Mouse (Mus musculus): ENCODE measurements around the gene Prkn.

Gene Prkn

DNA sequence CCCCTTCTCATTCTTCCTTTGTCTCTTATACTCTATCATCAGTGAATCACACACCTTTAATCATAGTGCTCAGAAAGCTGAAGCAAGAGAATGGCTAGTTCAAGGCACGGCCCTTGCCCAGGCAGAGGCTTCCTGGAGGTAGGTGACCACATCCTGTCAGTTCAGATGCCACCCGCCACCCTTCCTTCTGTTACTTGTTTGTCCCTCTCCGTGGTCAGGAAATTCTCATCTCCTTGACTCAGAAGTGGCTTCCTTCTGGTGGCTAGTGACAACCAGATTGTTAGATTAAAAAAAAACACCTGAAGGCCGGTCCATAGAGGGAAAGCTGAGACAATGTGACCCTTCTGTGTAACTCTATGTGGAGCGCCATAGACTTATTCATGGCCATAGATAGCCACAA, 710.4 kb downstream of the Prkn start:
- DNase-seq, result no peak

DNA sequence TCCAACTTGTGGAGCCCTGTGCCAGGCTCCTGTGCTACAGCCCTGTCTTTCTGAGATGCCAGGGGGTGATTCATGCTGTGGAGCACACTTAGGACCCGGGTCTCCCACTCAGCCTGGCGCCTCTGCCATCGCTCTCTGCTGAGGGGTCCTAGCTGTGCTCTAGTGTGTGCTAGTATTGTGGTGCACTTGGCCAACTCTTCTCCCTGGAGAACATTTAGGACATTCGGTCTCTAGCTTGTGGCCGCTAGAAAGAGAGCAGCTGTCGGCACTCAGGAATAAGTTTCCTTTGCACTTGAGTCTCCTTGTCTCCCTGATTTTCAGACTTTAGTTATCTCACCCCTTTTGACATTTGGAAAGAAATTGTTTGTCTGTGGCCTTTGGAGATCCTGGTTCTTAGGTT, 725.5 kb downstream of the Prkn start:
- no peak for DNase-seq

DNA sequence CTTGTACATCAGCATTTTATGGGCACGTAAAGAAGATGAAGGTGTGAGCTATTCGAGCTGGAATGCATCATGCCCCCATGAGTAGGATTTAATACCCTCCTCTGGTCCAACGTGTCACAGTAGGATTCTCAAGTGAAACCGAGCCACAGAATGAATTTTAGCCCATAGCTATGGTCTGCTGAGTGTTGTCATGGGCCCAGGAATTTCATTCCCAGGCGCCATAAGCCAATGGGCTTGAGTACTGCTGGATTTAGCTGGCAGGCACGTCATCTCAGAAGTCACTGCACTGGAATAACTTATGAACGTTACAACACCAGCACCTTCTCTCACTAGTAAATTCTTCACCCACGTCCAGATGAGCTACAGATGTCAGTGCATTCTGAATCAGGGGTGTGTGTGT, 730.2 kb downstream of the Prkn start:
- DNase-seq, result no peak

DNA sequence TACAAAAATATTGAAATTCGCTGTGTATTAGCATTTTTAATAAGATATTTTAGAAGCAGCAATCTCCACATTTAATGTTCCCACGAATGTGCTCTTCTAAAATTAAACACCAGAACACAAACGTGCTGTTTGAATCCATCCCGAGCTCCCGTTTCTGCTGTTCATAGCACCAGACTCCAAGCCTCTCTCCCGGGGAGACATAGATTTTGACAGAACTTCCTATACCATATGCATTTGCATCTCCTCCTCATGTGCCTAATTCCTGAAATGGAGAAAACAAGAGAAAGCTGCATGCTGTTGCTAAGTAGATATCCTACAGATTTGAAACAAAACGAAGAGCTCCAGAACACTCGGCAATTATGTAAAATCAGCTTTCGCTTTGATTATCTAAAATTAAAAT, 733.5 kb downstream of the Prkn start:
- DNase-seq, result no peak

DNA sequence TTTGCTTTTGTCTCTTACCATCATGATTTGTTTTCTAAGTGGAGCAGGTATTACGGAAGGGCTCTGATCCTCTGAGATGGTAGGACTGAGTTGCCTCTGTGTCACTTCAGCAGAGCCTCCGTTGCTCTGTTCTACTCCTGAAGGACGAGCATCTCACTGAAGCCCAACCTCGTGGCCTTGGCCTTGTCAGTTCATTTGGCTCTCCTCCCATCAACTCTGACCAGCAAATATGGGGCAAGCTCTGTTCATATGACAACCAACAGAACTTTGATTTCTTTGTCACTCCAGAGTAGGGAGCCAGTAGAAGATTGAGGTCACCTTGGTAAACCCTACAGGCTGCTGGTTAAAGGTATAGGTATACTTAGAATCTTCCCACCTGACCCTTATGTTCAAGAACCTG, 745.3 kb downstream of the Prkn start:
- no peak for DNase-seq

DNA sequence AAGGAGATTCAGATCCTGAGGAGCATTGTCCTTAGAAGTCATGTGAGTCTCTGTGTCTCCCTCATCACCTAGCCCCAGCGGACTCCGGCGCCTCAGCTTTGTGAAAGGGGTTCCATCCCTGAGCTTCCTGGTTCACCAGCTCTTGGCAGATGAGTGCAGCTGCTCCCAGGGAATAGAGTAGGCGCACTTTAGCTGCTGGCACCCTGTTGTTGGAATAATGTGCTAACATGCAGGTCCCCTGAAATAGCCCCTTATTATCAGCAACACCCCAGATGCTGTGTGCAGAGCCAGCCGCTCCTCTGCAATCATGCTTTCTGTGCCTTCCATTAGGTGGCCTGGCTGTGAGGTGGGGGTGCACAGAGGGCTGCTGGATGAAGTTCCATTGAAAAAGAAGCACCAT, 767.7 kb downstream of the Prkn start:
- no peak for DNase-seq

DNA sequence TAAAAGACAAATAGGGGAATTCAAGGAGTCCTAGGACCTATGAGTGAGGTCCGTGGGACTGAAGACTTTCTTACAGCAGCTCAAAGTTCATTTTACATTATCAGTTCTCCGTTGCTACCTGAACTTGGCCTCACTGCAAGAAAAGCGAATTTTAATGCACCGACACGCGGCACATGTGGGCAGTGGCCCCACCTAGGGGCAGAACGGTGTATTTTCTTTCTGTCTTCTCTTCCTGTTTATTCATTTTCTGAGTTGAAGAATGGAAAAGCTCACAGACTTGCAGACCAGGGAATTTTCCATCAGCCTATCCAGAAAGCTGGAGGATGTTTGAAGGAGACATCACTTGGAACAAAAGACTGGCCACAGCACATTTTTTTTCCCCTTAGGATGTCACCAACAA, 771.3 kb downstream of the Prkn start:
- peak; percentile 25 for DNase-seq

DNA sequence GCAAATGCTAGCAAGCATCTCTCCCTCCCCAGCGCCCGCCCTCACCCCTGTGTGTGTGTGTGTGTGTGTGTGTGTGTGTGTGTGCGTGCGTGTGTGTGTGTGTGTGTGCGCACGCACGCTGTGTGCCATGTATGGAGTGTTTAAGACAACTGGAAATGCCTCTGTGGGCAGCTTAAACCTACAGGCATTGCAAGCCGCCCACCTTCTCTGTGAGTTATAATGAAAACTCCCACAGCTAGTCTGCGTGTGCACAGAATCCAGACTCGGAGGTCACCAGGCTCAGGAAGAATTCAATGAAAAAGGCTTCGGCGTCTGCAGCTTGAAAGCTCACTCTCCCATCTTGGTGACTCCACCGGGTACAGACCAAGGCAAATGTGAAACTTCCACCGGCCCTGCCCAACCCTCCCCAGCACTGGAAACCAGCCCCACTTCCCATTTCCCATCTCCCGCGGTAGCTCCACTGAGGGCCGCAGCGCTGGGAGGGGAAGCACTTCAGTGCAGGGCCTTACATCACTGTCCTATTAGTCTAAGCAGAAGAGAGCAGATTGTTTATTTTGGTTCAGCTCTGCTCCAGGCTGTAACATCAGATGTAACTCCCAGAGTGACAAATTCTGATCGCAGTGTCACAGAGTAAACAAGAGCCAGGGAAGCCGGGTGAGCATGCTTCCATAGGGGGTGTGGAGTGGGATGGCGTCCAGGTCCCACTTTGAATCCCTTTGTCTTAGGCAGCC, 772.8 kb downstream of the Prkn start:
- no peak for DNase-seq

DNA sequence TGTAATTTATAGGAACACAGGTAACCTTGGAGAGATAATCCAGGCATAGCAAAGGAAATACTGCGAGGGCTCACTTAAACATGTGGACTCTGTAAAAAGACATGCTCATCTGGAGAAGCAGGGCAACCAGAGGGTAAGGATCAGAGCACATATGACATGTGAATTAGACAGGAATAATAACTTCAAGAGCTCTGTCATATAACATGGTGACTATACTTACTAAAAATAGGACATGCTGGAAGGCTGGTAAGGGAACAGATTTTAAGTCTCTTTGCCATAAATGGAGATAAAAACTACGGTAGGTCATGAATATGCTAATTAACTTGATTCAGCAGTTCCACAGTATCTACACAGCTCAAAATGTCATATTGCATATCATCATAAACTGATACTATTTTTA, 777.4 kb downstream of the Prkn start:
- DNase-seq, result no peak

DNA sequence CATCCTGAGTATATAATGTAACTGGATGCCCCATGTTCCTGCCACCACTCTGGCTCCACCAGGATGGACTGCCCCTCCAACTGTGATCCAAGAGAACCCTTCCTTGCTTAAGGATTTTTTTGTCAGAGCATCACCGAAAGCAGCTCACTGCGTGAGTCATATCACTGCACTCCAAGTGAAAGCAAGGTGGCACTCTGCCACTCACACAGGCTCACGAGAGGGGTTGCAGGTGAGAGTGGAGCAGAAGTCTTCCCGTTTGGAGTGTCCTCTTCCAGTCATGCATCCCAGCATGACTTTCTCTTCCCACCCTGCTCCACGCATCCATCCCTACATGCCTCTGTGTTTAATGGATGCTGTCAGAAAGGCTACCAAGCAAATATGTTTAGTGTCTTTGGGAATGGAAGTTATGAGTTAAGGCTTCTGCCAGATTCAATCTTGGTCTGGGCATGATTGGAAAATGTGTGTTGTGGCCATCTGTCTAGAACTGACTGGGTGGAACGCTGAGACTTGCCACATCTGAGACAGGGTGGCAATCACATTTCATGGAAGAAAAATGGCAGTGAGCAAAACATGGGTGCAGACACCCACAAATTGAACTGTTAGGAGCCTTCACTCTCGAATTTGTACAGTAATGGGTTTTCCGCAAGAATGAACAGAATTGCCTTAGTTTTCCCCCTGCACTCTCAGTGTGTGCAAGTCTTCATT, 778.9 kb downstream of the Prkn start:
- DNase-seq, result no peak

DNA sequence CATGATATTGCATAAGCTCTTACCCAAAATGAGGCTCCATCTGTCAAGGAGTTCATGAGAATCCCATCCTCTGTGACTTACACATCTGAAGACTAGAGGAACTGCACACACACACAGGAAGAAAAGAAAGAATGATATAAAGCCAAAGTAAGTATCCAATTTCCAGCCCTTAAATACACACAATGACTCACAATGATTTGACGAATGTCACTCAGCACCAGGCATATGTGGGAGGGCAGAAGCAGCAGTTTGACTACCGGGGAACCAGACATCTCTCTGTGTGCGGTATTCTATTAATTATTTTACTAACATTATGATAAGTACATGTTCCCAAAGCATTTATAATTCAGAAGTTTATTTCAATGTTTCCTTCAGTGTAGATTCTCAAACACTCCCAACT, 780.6 kb downstream of the Prkn start:
- no peak for DNase-seq

DNA sequence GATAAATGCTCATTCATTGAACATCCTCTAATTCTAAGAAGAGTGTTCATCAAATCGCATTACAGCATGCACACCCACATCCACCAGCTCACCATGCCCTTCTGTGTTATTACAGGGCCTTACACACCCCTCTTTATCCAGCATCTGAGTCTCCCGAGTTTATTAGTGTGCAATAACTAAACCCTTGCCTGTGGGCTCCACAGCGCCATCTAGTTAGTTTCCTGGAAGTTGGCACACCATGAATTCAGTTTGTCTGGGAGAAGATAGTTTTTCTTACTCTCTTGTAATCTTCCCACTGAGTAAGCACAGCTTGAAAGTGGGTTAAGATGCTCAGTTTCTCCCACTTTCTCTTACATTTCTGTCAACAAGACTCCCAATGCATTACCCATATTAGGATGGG, 781.3 kb downstream of the Prkn start:
- DNase-seq, result no peak

DNA sequence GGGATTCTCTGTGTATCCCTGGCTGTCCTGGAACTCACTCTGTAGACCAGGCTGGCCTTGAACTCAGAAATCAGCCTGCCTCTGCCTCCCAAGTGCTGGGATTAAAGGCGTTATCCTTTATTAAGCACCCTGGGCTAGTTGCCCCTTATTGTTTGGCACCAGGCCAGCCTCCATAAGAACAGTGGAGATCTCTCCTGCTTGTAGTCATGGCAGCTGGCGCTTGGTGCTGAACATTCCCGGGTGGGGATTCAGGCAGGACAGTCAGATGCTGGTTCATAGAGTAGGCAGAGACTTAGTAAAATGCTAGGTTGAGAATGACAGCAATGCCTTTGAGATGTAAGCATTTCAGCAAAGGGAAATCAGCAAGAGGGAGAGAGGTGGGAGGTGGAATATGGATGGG, 786.1 kb downstream of the Prkn start:
- DNase-seq, result no peak

DNA sequence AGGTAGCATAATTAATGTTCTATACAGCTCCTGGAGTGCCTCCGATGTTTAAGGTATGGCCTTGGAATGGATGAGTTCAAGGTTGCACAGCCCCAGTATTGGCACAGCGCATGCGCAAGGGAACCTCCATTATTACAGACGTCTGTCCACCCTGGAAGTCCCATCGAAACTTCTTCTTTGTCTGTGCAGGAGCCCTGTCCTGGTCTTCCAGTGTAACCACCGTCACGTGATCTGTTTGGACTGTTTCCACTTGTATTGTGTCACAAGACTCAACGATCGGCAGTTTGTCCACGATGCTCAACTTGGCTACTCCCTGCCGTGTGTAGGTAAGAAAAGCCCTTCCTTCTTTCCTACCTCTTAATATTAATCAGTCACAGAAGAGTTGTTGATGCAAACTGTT, 794.9 kb downstream of the Prkn start:
- no peak for DNase-seq

DNA sequence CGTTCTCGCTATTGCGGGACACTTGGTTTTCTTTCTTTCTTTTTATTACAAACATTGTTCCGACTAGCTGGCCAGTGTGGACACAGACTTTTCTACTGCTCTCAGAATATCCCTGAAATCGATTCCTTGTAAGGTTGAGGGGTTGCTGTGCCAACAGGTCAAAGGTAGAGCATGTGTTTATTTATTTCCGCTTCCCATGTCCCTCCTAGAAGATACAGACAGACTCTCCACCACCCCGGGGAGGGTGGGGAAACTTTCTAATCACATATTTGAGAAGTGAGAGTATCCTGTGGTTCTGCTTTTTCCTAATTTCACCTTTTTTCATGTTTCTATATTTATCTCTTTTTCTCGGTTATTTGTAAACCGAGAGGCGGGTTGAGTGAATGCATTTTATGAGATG, 797.5 kb downstream of the Prkn start:
- no peak for DNase-seq

DNA sequence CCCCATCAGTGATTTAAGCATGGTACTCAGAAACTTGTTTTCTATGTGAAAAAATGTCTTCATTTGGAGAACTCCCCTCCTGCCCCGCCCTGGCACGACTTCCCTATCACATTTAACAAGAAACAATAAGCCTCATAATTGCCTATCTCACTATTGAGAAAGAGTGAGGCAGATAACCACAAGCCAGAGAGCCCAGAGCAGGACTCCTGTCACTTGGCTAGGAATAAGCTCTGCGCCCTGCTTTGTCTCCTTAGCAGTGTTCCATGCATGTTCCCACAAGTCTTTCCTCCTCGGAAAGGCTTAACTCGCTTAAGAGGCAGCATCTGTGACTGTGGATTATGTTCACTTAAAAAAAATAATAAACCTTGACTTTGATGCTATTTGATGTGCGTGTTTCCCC, 798.3 kb downstream of the Prkn start:
- no peak for DNase-seq

DNA sequence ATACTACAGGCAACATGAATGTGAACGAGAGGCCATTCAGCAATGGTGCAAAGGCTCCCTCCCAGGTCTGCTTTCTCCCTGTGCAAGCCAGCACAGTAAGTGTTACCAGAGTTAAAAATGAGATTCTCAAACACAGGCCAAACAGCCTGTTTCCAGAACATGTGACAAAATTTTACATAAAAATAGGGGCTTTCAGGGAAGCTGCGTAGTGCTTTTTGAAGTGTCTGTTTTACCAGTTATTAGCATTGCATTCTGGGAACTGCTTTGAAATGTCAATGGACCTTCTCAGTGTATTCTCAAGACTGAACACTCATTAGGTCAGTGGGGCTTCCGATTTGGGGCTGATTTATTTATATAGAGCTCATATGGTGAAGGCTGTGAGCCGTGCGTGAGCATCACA, 799.6 kb downstream of the Prkn start:
- no peak for DNase-seq

DNA sequence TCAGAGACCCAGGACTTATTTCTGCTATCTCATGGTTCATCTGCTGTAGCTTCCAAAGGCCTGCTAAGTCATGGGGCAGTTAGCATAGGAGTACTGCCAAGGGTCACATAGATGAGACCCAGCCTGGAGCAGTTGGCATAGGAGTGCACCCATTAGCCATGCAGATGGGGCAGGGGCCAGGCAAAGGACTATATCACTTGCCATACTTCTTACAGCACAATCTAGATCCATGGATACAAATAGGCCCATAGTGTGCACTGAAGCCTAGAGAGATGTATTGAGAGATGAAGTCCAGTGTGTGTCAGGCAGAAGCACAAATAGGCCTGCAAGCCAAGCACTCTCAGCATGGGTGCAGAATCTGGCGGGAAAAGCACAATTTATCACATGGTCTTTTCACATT, 802.1 kb downstream of the Prkn start:
- DNase-seq, result no peak

DNA sequence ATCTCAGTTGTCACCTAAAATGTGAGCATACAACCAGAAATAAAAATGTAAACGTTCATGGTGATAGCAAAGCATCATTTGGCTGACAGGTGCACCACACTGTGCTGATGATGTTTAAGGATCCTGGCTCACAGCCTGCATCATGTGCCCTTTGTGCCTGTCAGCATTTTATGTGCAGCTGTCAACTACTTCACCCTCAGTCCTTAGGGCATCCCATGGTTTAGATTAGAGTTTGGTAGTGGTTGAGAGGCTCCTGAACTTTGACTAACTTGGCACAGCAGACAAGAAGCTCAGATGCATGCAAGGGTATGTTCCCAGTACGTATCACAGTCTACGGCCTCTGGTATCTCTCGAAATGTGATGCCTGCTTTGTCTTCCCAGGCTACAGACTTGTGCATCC, 803.8 kb downstream of the Prkn start:
- DNase-seq, result no peak

DNA sequence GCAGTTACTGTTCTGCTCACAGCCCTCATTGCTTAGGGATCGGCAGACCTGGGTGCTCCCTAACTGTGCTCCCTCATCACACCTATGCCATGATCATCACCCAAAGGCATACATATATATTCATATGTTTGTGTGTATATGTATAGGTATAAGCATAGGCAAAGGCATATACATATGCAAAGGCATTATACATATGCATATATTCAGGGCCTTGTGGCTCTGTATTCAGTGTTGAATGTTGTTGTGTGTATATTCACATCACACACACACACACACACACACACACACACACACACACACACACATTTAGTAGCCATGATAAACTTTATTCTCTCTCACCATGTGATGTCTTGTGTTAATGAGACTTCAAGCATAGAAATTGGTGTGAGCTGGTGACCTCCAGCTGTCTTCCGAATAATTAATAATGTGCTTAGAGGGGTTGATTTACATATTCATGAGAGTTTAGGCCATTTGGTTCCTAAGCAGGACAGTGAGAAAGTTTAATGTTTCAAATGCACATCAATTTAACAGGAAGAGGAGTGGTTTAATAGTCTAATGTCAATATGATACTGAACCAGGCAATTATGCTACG, 804.8 kb downstream of the Prkn start:
- no peak for DNase-seq

DNA sequence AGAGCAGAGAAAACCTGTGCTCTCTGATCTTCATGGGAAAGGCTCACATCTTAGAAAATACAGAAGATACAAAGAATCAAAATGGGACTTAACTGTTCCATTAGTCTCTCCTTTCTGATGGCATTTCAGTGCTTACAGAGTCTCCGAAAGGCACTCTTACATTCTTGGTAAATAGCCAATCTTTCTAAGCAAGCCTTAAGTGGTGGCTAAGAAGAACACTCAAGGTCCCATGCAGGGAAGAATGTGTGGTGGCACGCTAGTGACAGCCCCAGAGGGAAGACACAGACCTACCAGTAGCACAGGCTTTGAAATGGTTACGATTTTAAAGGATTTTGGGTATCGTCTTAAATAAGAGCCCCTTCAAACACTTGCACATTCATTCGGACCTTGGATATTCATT, 816.2 kb downstream of the Prkn start:
- no peak for DNase-seq

DNA sequence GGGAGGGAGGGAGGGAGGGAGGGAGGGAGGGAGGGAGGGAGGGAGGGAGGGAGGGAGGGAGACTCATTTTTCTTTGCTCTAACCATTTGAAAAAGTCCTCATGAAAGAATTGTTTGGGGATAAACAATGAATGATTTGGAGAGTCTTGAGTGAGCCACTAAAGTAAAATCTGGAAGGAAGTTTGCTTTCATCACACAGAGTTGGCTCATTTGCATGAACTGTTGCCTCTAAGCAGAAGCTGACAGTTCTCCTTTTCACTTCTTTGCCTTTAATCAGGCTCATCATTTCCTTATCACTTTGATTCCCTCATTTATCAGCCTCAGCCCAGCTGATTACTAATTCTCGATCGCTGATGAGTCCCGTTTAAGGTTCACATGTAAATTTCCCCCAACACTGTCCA, 816.7 kb downstream of the Prkn start:
- no peak for DNase-seq

DNA sequence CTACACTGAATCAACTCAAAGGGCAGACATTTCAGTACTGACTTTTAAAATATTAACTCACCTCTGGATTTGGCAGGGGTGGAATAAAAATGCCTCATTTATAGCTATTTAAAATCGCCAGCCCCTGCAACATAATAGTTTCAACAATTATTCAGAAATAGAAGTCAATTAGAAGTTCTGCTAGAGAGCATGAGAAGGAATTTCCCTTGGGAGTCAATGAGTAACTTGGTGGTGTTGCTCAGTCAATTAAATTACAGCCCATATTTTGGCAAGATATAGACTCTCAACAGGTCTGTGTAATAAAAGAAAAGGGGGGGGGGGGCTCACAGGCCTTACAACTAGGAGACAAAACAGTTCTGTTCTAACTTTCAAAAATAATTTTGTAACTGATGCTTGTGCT, 821.7 kb downstream of the Prkn start:
- DNase-seq, result no peak

DNA sequence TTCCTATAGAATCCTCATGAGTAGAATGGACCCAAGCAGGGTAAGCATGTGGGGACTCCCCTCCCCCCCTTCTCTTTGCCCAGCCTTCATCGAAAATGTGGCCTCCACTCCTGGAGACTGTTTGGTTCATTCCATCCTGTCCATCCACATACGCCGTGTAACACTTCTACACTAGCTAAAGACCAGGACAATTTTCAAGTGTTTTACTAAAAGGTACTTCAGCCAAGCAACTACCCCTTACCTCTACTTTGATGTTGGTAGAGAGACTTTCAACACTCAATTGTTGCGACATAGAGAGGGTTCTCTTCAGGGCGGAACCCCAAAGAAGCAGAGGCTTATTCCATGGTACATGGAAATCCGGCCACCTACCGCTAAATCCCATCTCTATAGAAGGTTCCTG, 823.3 kb downstream of the Prkn start:
- no peak for DNase-seq
